Mouse (Mus musculus): ENCODE results near the gene Tdrd5. TPM values are rescaled to one million over a fixed set of nuclear protein-coding genes. Genes with fewer than 3 reads are reported as not detected.

Gene Tdrd5
- polyA plus RNA-seq, 1 experiment from 2014 or later, result not detected

DNA sequence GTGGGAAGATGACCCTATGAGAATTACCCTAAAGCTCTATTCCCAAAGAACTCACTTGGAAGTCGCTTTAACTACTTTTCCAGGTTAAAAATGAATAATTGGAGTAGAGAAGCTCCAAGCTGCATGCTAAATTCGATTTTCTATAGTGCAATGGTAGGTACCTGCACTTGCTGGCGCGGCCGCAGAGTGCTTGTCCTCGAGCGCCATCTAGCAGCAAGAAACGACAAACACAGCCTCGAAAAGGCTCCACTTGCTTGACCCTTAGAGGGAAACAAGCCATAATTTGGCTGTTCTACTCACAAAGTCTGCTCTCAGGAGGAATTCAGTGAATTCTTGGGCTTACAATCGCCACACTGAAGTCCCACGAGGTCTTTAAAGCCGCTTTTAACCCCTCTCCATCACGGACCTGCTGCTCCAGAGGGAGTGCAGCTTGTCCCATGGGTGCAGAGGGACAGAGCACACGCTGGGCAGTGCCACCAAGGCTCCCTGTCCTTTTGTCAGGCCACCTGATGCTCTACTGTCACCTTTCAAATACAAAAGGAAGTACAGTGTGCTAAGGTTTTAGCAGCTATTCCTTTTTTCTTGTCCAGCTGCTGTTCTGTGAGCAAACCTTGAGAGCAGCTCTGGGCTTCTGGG lies 61.6 kb downstream of the Tdrd5 start:
- Histone ChIP-seq H3K4me3 (no peak overlapping the region), H3K36me3 (no peaks in the 10 kb centered on the region), H3K4me1 (replicated peaks) (no peaks in the 10 kb centered on the region), H3K9me3 (no peaks in the 10 kb centered on the region), H3K27ac (no peak overlapping the region), H3K27me3 (ENCODE audit: insufficient read depth, poor library complexity, severe bottlenecking) (no peaks in the 10 kb centered on the region)
- 10% methylated on average over 14 of the region's 14 CpGs for WGBS
- DNase-seq (ENCODE audit: low spot score), result peak; percentile 65

- no peaks in the 10 kb centered on the region for H3K9me3 ChIP-seq
- DNase-seq (ENCODE audit: low spot score), result no peak
- no peak overlapping the region for H3K27ac ChIP-seq
- no peaks in the 10 kb centered on the region for H3K27me3 ChIP-seq (ENCODE audit: insufficient read depth, poor library complexity, severe bottlenecking)
- 43% methylated on average over 2 of the region's 2 CpGs for WGBS
- no peak overlapping the region for H3K4me3 ChIP-seq
- no peaks in the 10 kb centered on the region for H3K36me3 ChIP-seq
- H3K4me1 ChIP-seq (replicated peaks), result no peaks in the 10 kb centered on the region
Measured at GRCm38 (mm10) chr1:156241035-156241434, 62.4 kb downstream of the Tdrd5 start.

- Histone ChIP-seq H3K4me1 (replicated peaks) (peaks cover 25% of the 10 kb centered on the region), H3K9me3 (no peaks in the 10 kb centered on the region), H3K27me3 (ENCODE audit: insufficient read depth, poor library complexity, severe bottlenecking) (no peaks in the 10 kb centered on the region), H3K4me3 (no peak overlapping the region), H3K36me3 (no peaks in the 10 kb centered on the region), H3K27ac (0 out of 2 replicates have a peak overlapping the region, but pooled peaks have one; percentile 40)
- WGBS, result 86% methylated on average over 6 of the region's 6 CpGs
- no peak for DNase-seq (ENCODE audit: low spot score)
Measured at GRCm38 (mm10) chr1:156231122-156231521, 72.3 kb downstream of the Tdrd5 start.

- no peak overlapping the region for H3K4me3 ChIP-seq
- no peaks in the 10 kb centered on the region for H3K36me3 ChIP-seq
- no peaks in the 10 kb centered on the region for H3K27me3 ChIP-seq (ENCODE audit: insufficient read depth, poor library complexity, severe bottlenecking)
- no peaks in the 10 kb centered on the region for H3K9me3 ChIP-seq
- peak; percentile 33 for DNase-seq (ENCODE audit: low spot score)
- WGBS, result 46% methylated on average over 9 of the region's 9 CpGs
- H3K27ac ChIP-seq, result peak overlapping the region; percentile 42; the same call in 1 of the 2 replicates
- H3K4me1 ChIP-seq (replicated peaks), result peaks cover 25% of the 10 kb centered on the region
Measured at GRCm38 (mm10) chr1:156230339-156231089, 73.0 kb downstream of the Tdrd5 start.

GRCm38 (mm10) chr1:156229448-156229847 lies 74.0 kb downstream of the Tdrd5 start:
- no peaks in the 10 kb centered on the region for H3K27me3 ChIP-seq (ENCODE audit: insufficient read depth, poor library complexity, severe bottlenecking)
- WGBS, result 42% methylated on average over 7 of the region's 7 CpGs
- H3K4me1 ChIP-seq (replicated peaks), result peaks cover 25% of the 10 kb centered on the region
- H3K4me3 ChIP-seq, result no peak overlapping the region
- H3K36me3 ChIP-seq, result no peaks in the 10 kb centered on the region
- peak; percentile 70 for DNase-seq (ENCODE audit: low spot score)
- 0 out of 2 replicates have a peak overlapping the region, but pooled peaks have one; percentile 23 for H3K27ac ChIP-seq
- no peaks in the 10 kb centered on the region for H3K9me3 ChIP-seq

DNA sequence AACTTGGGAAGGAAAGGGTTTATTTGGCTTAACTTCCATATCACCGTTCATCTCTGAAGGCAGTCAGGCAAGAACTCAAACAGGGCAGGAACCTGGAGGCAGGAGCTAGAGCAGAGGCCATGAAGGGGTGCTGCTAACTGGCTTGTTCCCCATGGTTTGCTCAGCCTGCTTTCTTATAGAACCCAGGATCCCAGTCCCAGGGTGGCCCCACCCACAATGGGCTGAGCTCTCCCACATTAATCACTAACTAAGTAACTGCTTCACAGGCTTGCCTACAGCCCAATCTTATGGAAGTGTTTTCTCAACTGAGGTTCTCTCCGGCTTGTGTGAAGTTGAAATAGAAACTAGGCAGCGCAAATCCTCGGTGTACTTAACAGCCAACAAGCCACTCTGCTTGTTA lies 74.7 kb downstream of the Tdrd5 start:
- 83% methylated on average over 4 of the region's 4 CpGs for WGBS
- DNase-seq (ENCODE audit: low spot score), result no peak
- no peaks in the 10 kb centered on the region for H3K27me3 ChIP-seq (ENCODE audit: insufficient read depth, poor library complexity, severe bottlenecking)
- no peak overlapping the region for H3K4me3 ChIP-seq
- H3K4me1 ChIP-seq (replicated peaks), result peaks cover 25% of the 10 kb centered on the region
- no peaks in the 10 kb centered on the region for H3K36me3 ChIP-seq
- H3K9me3 ChIP-seq, result no peaks in the 10 kb centered on the region
- H3K27ac ChIP-seq, result no peak overlapping the region

DNA sequence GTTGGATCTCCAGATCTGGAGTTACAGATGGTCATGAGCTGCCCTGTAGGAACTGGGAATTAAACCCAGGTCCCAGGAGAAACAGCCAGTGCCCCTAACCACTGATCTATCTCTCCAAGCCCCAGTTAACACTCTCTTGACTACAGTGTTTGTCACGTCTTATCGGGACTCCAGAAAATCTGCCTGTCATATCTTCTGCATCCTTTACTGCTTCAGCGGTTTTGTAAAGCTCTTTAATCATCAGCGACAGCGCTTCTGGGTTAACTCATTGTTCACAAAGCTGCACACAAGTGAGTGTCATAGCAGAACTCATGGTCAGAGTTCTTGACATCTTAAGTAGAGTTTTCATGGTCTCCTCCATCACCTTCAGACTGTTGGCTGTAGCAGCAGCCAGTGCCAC lies 76.6 kb downstream of the Tdrd5 start:
- Histone ChIP-seq H3K9me3 (no peaks in the 10 kb centered on the region), H3K36me3 (no peaks in the 10 kb centered on the region), H3K4me3 (no peak overlapping the region), H3K4me1 (replicated peaks) (peaks cover 36% of the 10 kb centered on the region), H3K27ac (no peak overlapping the region), H3K27me3 (ENCODE audit: insufficient read depth, poor library complexity, severe bottlenecking) (no peaks in the 10 kb centered on the region)
- WGBS, result 81% methylated on average over 5 of the region's 5 CpGs
- DNase-seq (ENCODE audit: low spot score), result no peak

DNA sequence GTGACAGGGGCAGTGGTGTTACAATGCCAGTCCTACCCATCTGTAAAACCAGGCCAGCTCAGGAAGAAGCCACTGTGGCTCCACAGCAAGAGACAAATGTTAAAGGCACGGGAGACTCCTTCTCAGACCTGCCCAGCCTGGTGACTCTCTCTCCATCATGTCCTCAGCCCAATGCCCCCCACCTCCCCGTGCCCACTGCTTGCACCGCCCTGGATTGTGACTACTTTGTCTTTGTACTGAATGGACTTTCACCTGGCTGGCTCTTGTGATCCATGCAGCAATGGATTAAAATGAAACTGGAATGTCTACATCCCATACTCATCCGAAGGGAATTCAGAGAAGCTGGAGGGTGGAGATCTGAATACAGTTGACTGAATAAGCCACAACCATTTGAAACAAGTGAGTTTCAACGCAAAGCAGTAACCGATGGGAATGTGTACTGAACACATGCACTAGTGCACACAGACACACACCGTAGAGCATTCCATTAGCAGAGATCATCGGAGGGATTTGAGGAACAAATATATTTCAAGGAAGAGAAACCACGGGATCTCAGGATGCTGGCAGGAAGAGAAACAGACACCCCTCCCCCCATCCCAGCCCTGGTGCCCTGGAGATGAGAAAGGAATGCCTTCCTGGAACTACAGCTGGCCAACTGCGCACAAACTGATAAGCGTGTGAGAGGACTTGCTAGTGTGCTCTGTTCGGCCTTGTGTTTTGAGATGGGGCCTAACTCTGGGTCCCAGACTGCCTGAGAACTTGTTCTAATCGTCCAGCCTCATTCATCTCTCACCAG lies 81.1 kb downstream of the Tdrd5 start:
- Histone ChIP-seq H3K4me1 (replicated peaks) (peaks cover 35% of the 10 kb centered on the region), H3K27me3 (ENCODE audit: insufficient read depth, poor library complexity, severe bottlenecking) (no peaks in the 10 kb centered on the region), H3K4me3 (no peak overlapping the region), H3K9me3 (no peaks in the 10 kb centered on the region), H3K36me3 (no peaks in the 10 kb centered on the region), H3K27ac (peak overlapping the region; percentile 82)
- 51% methylated on average over 13 of the region's 13 CpGs for WGBS
- DNase-seq (ENCODE audit: low spot score), result peak; percentile 61

DNA sequence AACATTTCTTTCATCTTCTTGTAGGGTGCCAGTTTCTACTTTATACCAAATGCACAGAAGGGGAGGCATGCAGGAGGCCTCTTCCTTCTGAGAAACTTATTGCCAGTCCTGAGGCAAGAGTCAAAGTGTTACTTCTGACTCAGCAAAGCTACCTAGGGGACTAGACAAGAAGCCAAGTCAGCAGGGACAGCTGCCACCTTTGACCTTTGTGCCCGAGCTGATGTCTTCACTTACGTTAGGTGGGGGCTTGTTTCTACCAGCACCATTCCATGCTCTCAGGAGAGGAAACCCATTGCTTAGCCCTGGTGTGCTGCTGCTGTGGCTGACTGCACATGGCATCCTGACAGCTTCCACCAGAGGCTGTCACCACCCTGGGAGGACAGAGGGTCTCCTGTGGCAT lies 82.1 kb downstream of the Tdrd5 start:
- Histone ChIP-seq H3K4me3 (no peak overlapping the region), H3K9me3 (no peaks in the 10 kb centered on the region), H3K27ac (peak overlapping the region; percentile 82), H3K36me3 (no peaks in the 10 kb centered on the region), H3K27me3 (ENCODE audit: insufficient read depth, poor library complexity, severe bottlenecking) (no peaks in the 10 kb centered on the region), H3K4me1 (replicated peaks) (peaks cover 38% of the 10 kb centered on the region)
- 19% methylated on average over 2 of the region's 2 CpGs for whole genome bisulfite sequencing
- no peak for DNase-seq (ENCODE audit: low spot score)

- Histone ChIP-seq H3K4me3 (no peak overlapping the region), H3K9me3 (no peaks in the 10 kb centered on the region), H3K27me3 (ENCODE audit: insufficient read depth, poor library complexity, severe bottlenecking) (no peaks in the 10 kb centered on the region), H3K4me1 (replicated peaks) (peaks cover 44% of the 10 kb centered on the region), H3K36me3 (no peaks in the 10 kb centered on the region), H3K27ac (no peak overlapping the region)
- 93% methylated on average over 2 of the region's 2 CpGs for WGBS
- no peak for DNase-seq (ENCODE audit: low spot score)
Measured at GRCm38 (mm10) chr1:156218573-156218972, 84.9 kb downstream of the Tdrd5 start.

GRCm38 (mm10) chr1:156217941-156218340 lies 85.5 kb downstream of the Tdrd5 start:
- Histone ChIP-seq H3K9me3 (no peaks in the 10 kb centered on the region), H3K27ac (0 out of 2 replicates have a peak overlapping the region, but pooled peaks have one; percentile 57), H3K27me3 (ENCODE audit: insufficient read depth, poor library complexity, severe bottlenecking) (no peaks in the 10 kb centered on the region), H3K36me3 (no peaks in the 10 kb centered on the region), H3K4me1 (replicated peaks) (peaks cover 39% of the 10 kb centered on the region), H3K4me3 (no peak overlapping the region)
- no peak for DNase-seq (ENCODE audit: low spot score)
- 84% methylated on average over 8 of the region's 8 CpGs for WGBS

GRCm38 (mm10) chr1:156217393-156217792 lies 86.1 kb downstream of the Tdrd5 start:
- 75% methylated on average over 3 of the region's 3 CpGs for WGBS
- H3K27ac ChIP-seq, result 0 out of 2 replicates have a peak overlapping the region, but pooled peaks have one; percentile 57

More at GRCm38 (mm10) chr1:156217393-156217792, 86.1 kb downstream of the Tdrd5 start:
- DNase-seq (ENCODE audit: low spot score), result no peak
- Histone ChIP-seq H3K4me3 (no peak overlapping the region), H3K36me3 (no peaks in the 10 kb centered on the region), H3K27me3 (ENCODE audit: insufficient read depth, poor library complexity, severe bottlenecking) (no peaks in the 10 kb centered on the region), H3K4me1 (replicated peaks) (peaks cover 39% of the 10 kb centered on the region), H3K9me3 (no peaks in the 10 kb centered on the region)

Measured in hindbrain, embryonic 10.5 days (tissue).